Mouse (Mus musculus) E14TG2a.4 (cell line): ENCODE measurements at regions not wholly inside any gene's neighbourhood (a gene's known extent, or its start where the extent isn't known, plus 50 kb on each side); places are given as distances from the start of the nearest gene placed in this dataset.

Experiments used
- CTCF ChIP-seq: conservative IDR thresholded peaks from 2 replicates; pipeline ENCODE4 v1.5.1; 2014; ENCODE audit warnings: low read length
- POU5F1 ChIP-seq: IDR thresholded peaks from 2 replicates; pipeline ENCODE4 v1.6.1; 2014; ENCODE audit warnings: low read length, borderline replicate concordance

DNA sequence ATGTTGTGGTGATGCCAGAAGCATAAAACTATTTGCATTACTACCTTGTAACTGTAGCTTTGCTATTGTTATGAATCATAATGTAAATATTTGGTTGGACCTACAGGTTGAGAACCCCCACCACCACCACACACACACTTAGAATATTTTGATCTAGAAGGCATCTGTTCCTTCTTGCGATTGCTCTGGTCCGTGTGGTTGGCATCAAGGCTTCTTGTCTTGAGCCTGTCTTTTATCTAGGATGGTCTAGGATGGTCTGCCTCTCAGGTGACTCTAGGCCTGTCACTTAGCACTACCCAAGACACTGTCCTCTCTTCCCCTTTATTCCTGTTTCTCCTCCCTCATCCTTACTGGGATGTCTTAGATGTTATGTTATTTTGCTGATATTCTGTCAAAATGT lies 76.6 kb upstream of the Jade1 start:
- TF ChIP-seq CTCF (no peak), POU5F1 (no peak)
